Mouse (Mus musculus) megakaryocyte progenitor cell, adult 5-6 weeks (primary cell): Measurements from ENCODE around the gene Gm17657. TPM values are rescaled to one million over a fixed set of nuclear protein-coding genes. Genes with fewer than 3 reads are reported as not detected.

Source experiments
- ATAC-seq: replicated peaks from 2 replicates; pipeline ENCODE4 v1.8.0; 2016; ENCODE audit warnings: mild to moderate bottlenecking, moderate TSS enrichment, inconsistent platforms; ENCODE audit not compliant: poor library complexity
- total RNA-seq, 2 experiments: library from RNA; stranded (forward) in 1 of 2; stranded (reverse) in 1 of 2; fragments of 157-497, 149-512 nt in 1 of 2; fragments of 200-1000 nt in 1 of 2; gene quantifications; 2 replicates each; pipeline versions ENCODE4 v1.2.3 to v1.2.4; 2015 to 2017

The Gm17657 gene
- total RNA-seq, 2 experiments from 2014 or later: not detected

DNA sequence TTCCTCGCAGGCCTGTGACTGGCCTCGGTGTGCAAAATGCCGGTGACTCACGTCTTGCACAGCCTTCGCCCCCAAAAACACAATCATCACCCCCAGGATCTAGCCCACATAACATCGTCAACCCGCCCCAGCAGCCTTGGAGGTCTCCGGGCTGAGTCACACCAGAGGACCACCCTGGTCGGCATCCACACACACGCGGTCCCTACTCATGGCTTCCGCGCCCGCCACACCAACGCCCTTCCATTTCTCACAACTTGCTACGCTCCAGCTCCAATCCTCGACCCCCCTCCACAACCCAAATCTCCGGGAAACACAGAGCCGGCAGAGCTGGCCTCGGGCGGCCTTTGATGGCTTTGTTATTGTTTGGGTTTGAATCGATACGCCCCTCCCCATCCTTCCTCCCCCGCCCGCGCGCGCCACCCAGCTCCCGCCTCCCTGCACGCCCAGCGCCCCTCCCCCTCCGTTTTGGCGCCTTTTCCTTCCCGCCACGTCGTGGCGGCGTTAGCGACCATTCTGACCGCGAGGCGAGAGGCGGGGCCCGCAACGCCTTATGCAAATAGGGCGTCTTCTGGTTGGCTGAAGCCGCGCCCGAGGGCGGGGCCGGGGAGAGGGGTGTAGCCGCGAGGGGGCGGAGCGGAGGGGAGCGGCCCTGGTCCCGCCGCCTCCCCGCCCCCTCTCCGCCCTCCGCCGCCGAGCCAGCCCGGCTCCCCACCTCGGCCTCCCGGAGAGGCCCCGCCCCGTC, 59.3 kb downstream of the Gm17657 start:
- ATAC-seq: peak; percentile 81

DNA sequence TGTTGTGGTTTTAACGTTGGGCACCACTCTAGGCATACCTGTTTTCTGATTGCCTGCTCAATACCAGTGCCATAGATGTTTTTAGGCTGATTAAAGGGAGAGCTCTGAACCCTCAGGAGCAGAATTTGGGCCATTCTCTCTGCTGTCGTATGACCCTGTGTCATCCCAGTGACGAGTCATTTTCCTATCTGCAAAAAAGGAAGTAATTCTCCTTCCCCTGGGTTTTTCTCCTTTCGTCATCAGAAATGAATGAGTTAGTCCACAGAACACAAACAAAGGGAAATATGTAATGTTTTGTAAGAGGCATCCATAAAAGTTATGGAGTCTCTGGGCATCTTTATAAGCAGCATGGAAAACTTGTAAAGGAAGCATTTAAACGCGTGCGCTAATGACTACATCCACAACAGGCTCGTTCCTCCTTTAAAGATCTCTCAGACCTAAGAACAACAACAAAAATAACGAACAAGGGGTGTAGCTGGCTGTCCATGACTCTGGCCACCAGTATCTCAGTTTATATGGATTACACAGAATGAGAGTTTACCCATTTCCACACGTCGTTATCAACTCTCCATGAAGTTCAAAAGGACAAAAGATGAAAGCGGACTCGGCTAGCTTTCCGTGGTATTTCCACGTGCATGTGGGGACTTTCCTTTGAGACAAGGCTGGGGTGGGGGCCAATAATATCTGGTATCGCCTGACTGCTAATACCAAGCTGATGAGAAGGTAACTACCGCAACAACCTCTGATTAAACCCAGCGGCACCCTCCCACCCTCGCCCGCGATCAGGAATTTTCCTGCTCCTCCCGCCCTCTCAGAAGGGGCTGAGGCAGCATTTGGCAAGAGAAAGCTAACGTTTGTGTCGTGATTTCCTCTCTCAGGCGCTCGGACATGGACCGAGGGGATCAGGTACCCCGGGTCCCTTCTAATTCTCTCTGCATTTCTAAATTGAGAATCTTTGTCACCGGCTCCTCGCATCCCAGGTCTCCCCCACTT, 60.2 kb downstream of the Gm17657 start:
- peak; percentile 12; the same call in 1 of the 2 replicates for ATAC-seq

DNA sequence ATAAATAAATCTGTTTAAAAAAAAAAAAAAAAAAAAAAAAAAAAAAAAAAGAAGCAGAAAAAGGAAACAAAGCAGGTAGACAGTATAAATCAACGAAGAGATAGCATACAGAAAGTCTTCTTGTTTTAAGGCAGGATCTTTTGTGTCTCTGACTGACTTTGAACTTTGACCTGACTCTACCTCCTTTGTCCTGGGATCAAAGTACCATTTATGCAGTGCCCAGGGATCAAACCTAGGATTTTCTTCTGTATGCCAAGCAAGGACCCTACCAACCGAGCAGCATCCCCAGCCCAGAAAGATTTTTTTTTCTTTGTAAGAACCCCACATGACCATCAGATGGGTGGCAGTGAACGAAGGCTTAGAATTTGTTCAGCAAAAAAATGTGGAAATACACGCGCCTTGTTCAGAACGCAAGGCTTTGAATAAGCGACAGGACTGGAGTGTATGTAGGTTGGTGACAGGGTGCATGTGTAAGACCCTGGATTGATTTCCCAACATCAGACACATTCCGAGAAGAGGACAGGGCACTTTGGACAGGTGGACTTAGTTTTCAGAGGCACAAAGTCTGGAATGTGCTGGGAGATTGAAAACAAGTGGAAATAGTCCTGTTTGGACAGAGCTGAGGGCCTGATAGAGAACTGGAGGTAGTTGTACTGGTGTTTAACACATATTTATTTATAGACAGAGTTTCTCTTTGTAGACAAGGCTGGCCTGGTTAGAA, 61.0 kb downstream of the Gm17657 start:
- ATAC-seq: no peak

DNA sequence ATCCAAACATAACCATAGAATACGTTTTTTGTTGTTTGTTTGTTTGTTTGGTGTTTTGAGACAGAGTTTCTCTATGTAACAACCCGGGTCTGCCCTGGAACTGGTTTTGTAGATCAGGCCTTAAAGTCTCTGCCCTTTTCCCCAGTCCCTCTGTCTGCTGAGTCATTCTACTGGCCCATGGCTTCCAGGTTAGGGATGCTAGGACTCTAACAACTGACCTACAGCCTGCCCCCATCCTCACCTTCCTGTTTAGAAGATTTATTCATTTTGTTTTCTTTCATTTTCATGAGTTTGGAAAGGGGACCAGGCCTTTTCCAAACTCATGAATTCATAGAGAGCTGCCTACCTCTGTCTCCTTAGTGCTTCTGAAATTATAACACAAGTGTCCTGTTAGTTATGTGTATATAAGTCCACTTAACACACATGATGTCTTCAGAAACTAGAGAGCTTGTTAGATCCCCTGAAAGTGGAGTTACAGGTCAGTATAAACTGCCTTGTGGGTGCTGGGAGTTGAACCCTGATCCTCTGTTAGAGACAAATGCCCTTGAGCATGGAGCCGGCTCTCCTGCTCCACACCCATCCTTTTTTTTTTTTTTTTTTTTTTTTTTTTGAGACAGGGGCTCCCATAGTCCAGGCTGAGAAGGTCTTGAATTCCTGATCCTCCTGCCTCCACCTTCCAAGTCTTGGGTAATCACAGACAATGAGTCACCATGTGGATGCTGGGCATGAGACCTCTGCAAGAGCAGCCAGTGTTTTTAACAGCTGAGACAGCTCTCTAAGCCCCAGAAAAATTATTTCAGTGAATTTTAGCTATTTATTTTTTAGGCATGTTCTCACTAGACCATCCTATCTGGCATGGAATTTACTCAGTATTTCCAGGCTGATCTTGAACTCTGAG, 63.9 kb downstream of the Gm17657 start:
- no peak for ATAC-seq

DNA sequence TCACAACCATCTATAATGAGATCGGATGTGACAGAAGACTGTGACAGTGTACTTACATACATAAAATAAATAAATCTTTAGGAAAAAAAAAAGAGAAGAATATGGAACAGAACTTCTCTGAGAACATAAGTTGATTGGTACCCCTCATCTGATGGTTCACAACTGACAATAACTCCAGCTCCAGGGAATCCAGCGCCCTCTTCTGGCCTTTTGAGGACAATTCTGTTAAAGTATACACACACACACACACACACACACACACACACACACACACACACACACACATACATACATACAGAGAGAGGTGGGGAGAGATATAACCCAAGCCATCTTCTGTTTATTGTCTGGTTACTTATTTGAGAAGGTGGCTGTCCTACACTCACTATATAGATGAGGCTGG, 65.0 kb downstream of the Gm17657 start:
- ATAC-seq: no peak

DNA sequence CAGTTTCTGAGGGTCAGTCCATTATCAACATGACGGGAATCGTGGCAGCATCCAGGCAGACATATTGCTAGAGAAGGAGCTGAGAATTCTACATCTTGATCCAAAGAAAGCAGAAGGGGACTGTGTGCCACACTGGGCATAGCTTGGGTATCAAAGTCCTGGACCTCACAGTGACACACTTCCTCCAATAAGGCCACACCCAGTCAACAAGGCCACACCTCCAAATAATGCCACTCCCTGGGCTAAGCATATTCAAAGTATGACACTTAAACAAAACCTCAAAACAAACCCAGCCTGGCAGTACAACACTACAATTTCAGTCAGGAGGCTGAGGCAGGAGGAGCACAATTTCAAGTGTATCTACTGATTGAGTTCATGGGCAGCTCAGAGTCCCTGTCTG, 66.2 kb downstream of the Gm17657 start:
- no peak for ATAC-seq

DNA sequence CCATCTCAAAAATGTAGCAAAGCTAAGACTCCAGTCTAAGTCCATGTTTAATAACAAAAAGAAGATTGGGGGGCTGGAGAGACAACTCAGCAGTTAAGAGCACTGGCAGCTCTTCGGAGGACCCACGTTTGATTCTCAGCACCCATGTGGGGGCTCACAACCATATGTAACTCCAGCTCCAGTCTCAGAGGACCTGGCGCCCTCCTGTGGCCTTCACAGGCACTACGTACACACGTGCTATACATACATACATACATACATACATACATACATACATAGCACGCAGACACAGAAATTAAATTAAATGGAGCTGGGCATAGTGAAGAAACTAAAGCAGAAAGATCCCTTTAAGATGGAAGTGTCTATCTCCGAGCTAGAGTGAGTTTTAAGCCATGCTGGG, 66.8 kb downstream of the Gm17657 start:
- ATAC-seq: no peak

DNA sequence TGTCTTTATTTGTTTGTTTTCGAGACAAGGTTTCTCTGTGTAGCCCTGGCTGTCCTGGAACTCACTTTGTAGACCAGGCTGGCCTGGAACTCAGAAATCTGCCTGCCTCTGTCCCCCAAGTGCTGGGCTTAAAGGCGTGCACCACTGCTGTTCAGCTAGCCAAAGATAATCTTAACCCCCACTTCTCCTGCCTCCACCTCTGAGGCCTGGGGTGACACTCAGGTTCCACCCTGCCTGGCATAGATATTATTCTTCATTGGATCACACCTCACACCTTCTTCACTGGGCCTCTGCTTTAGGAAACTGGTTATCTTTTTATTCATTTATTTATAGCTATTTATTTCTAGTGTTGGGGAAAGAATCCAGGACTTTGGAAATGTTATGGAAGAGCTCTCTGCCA, 69.2 kb downstream of the Gm17657 start:
- ATAC-seq: no peak

DNA sequence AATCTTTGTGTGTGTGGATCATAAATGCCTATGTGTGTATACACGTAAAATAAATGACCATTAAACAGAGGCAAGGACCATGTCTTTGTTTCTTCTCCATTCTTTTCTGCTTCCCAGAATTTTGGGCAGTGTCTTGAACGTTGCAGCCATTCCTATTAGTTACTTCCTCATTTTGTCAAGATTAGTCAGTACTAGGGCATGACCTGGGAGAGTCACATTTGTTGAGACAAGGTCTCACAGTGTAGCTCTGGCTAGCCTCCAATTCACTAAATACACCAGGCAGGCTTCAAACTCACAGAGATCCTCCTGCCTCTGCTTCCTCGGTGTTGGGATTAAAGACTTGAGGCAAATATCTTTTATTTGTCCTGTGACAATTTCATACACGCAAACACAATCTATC, 71.2 kb downstream of the Gm17657 start:
- ATAC-seq: 0 out of 2 replicates have a peak, but pooled peaks have one; percentile 29

DNA sequence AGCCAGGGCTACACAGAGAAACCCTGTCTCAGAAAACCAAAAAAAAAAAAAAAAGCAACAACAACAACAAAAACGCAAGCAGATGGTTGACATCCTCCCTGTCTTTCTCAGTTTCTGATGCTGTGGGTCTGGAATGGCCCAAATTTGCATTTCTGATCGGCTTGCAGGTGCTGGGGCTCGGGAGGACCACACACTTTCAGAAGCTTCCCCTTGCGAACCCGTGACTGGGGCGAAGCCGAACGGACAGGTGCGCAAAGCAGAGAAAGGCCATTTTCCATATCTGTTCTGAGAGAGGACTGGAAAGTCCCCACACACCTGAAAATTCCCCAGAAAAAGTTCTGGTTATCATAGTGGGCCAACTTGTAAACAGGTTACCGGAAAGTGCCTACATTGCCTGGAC, 72.1 kb downstream of the Gm17657 start:
- ATAC-seq: no peak

DNA sequence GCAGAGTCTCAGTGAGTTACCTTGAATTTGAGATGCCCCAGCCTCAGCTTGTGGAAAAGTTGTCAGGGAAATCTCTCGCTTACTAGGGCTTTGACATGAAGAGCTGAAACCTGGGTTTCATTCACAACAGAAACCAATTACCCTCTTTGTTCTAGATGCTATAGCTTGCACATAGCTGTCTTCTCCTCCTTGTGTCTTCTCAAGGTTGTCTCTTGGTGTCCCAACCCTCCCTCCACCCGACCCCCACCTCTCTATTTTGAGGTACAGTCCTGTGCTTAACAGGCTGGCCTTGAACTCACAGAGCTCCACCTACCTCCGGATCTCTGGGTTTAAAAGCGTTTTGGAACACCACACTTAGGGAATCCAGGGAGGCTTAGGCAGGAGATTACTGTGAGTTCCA, 73.0 kb downstream of the Gm17657 start:
- no peak for ATAC-seq

DNA sequence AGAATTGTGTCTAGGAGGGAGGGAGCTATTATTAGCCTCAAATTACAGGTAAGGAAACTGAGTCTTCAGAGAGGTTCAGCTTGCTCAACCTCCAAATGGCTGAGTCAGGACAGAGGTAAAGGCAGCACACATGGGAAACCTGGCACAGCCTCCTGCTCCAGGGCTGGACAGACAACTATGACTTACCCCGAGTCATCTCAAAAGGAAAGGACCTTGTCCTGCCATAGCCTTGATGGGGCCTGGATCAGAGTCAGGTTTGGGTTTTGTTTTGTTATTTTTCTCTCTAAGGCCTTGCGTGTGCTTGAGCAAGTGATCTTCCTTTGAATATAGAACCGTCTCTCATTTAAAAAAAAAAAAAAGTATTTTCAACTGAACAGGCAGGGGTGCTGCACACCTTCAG, 74.3 kb downstream of the Gm17657 start:
- no peak for ATAC-seq

DNA sequence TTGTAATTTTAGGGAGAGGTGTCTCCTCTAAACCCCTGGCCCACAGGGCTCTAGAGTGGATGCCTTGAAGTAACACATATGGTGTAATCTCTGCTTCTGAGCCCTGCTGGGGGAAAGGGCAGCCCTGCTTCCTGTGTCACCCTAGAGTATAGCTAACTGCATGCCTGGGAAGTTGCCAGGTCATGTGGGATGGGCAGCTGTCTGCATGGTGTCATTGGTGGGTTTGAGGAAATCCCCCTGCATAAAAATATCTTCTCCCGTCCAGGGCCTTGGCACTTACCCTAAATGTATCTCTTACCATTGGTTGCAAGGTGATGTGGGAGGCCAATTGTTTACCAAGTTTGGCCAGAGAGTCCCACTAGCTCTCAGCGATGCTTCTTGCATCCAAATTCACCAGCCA, 75.4 kb downstream of the Gm17657 start:
- no peak for ATAC-seq

DNA sequence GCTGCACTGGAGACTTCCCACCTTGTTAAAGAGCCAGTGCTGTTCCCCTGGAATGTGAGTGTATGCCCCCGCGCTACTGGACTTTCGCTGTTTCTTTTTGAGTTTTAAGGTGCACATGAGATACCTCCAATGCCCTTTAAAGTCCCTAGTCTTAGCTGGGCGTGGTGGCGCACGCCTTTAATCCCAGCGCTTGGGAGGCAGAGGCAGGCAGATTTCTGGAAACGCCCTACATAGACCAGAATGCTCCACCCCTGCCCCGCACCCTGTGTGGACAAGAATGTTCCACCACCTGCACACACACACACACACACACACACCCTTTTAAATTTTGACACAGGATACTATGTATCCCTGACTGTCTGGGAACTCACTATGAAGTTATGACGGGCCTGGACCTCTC, 76.0 kb downstream of the Gm17657 start:
- no peak for ATAC-seq

Other genes with a start within 250 kb of the Gm17657 start
- 3.5 and 4.8 TPM in 2 replicates for gene Pi16, start 232.0 kb downstream of the Gm17657 start, total RNA-seq (2015)
- 5.8 and 8.5 TPM in 2 replicates for gene Pi16, start 232.0 kb downstream of the Gm17657 start, total RNA-seq (2017)
- 85.3 and 89.2 TPM in 2 replicates for gene Mtch1, start 201.7 kb downstream of the Gm17657 start, total RNA-seq (2015)
- gene Mtch1, start 201.7 kb downstream of the Gm17657 start, total RNA-seq (2017): 54.9 and 61.7 TPM in 2 replicates
- gene Fgd2, start 188.7 kb downstream of the Gm17657 start, total RNA-seq (2015): 19.1 and 22.0 TPM in 2 replicates
- 19.6 and 28.5 TPM in 2 replicates for gene Fgd2, start 188.7 kb downstream of the Gm17657 start, total RNA-seq (2017)
- 41.2 and 52.7 TPM in 2 replicates for gene Pim1, start 58.9 kb downstream of the Gm17657 start, total RNA-seq (2015)
- gene Pim1, start 58.9 kb downstream of the Gm17657 start, total RNA-seq (2017): 91.2 and 94.5 TPM in 2 replicates
- 21.7 and 24.8 TPM in 2 replicates for gene Tbc1d22b, start 147 bp upstream of the Gm17657 start, total RNA-seq (2015)
- 9.3 and 11.3 TPM in 2 replicates for gene Tbc1d22b, start 147 bp upstream of the Gm17657 start, total RNA-seq (2017)
- not detected in 2 replicates for gene Tmem217, start 2.7 kb upstream of the Gm17657 start, total RNA-seq (2015)
- 0.10 TPM in 1 of 2 replicates, not detected in the other for gene Tmem217, start 2.7 kb upstream of the Gm17657 start, total RNA-seq (2017)
- 18.1 and 19.9 TPM in 2 replicates for gene Rnf8, start 65.2 kb upstream of the Gm17657 start, total RNA-seq (2015)
- 42.2 and 63.5 TPM in 2 replicates for gene Rnf8, start 65.2 kb upstream of the Gm17657 start, total RNA-seq (2017)
- gene Gm28043, start 65.2 kb upstream of the Gm17657 start, total RNA-seq (2015): 0.68 and 0.94 TPM in 2 replicates
- 5.6 and 7.5 TPM in 2 replicates for gene Gm28043, start 65.2 kb upstream of the Gm17657 start, total RNA-seq (2017)
- 16.5 and 37.1 TPM in 2 replicates for gene Cmtr1, start 111.0 kb upstream of the Gm17657 start, total RNA-seq (2015)
- gene Cmtr1, start 111.0 kb upstream of the Gm17657 start, total RNA-seq (2017): 136 and 148 TPM in 2 replicates
- 19.1 and 20.1 TPM in 2 replicates for gene Ccdc167, start 167.4 kb upstream of the Gm17657 start, total RNA-seq (2015)
- gene Ccdc167, start 167.4 kb upstream of the Gm17657 start, total RNA-seq (2017): 6.3 and 11.3 TPM in 2 replicates